Mouse (Mus musculus): ENCODE measurements around the gene Wfdc10. TPM values are rescaled to one million over a fixed set of nuclear protein-coding genes. Genes with fewer than 3 reads are reported as not detected.
"Not testable (repeated sequence)": the region's sequence is repeated elsewhere in the genome, so short reads cannot be mapped to it uniquely, and the experiment has no call there.

Gene Wfdc10
- not detected in 2 replicates for polyA plus RNA-seq (2015; fragmentation: Nextera tagmentation; extraction: Ambion mirVana)

DNA sequence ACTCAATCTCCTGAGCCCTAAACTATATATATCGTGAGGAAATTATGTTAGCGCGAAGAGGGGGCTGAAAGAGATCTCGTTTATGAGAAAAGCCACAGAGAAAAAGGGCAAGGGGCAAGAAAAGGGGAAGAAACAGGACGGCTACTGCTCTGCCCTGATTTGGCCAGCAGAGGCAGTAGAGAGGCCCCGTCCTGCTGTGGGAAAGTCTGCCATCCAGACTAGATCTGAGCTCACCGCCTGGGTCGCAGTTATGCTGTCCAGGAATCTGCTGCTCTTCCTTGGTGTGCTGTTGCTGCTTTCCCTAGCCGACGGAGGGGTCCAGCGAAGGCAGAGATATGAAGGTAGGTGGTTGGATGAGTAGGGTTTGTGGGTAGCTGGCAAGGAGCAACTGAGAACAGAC, at the start of gene Wfdc10:
Wfdc10 (plus strand) TSS at position 189 of the 400 bp plus-strand sequence.
- no peaks in the 10 kb centered on the region for H3K4me1 ChIP-seq (ENCODE audit: control insufficient read depth, low read depth, low read length)
- 9% methylated on average over 11 of the region's 11 CpGs for WGBS (ENCODE audit: insufficient replicate concordance)
- no peak within 1 kb of the TSS for H3K27ac ChIP-seq (ENCODE audit: low read length)
- no peak within 1 kb of the TSS for H3K9ac ChIP-seq (ENCODE audit: low read depth, low read length)
- H3K4me3 ChIP-seq (ENCODE audit: low read depth, low read length) = no peak within 1 kb of the TSS
- H3K27me3 ChIP-seq (ENCODE audit: control insufficient read depth, insufficient read depth, low read depth, low read length) = no peaks in the 10 kb centered on the region
- no peaks in the 10 kb centered on the region for H3K36me3 ChIP-seq (ENCODE audit: control insufficient read depth, insufficient read depth)
- ATAC-seq (ENCODE audit: low read depth) = no peak
- no peaks in the 10 kb centered on the region for H3K9me3 ChIP-seq (replicated peaks; ENCODE audit: control insufficient read depth, low read length)
- H3K4me2 ChIP-seq (ENCODE audit: low read depth, low read length) = no peak within 1 kb of the TSS

DNA sequence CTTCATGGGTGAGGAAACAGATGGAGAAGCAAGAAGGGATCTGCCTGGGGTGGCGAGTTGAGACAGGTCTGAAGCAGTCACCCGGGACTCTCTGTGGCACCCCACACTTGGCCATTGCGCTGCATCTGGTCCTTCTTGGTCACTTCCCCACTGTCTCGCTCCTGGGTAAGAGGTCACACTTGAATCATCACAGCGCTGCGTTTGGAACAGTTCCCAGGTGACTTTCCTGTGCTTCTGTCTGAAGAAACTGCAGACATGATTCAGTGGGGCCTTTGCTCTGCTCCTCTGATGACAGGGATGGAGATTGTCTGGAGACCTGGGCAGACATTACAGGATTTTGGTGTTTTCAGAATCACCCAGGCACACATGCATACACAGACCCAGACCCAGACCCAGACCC, 47.1 kb upstream of the Wfdc10 start:
- Histone ChIP-seq H3K27ac (ENCODE audit: low read length) (no peak overlapping the region), H3K27me3 (ENCODE audit: control insufficient read depth, insufficient read depth, low read depth, low read length) (no peaks in the 10 kb centered on the region), H3K4me3 (ENCODE audit: low read depth, low read length) (no peak overlapping the region), H3K9me3 (replicated peaks; ENCODE audit: control insufficient read depth, low read length) (no peaks in the 10 kb centered on the region), H3K36me3 (ENCODE audit: control insufficient read depth, insufficient read depth) (no peaks in the 10 kb centered on the region), H3K4me2 (ENCODE audit: low read depth, low read length) (no peak overlapping the region), H3K4me1 (ENCODE audit: control insufficient read depth, low read depth, low read length) (no peaks in the 10 kb centered on the region), H3K9ac (ENCODE audit: low read depth, low read length) (no peak overlapping the region)
- ATAC-seq (ENCODE audit: low read depth) = no peak
- 61% methylated on average over 6 of the region's 6 CpGs for WGBS (ENCODE audit: insufficient replicate concordance)

DNA sequence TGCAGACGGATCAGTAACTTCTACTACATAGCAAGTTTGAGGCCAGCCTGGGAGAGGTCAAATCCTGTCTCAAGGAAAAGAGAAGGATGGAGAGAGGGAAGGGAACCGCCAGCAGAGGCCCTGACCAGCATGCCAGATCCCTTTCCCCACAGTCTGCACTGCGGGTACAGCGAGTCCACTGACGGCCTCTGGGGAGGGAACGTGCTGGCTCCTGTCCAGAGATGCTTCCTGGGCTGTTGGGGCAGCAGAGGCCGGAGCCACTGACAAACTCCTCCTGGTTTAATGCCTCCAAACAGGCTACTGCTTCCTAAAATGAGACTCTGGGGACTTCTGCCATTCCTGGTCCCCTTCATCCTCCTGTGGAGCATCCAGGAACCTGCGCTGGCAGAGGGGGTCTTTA, 42.4 kb upstream of the Wfdc10 start, which contains the start of the genes Wfdc6b and Wfdc8:
Wfdc6b (plus strand) TSS at position 52 of the 400 bp plus-strand sequence.
Wfdc8 (minus strand) TSS at position 156 of the 400 bp plus-strand sequence.
- not testable (repeated sequence) for H3K27ac ChIP-seq (ENCODE audit: low read length); H3K9ac ChIP-seq (ENCODE audit: low read depth, low read length); H3K4me1 ChIP-seq (ENCODE audit: control insufficient read depth, low read depth, low read length); H3K36me3 ChIP-seq (ENCODE audit: control insufficient read depth, insufficient read depth); H3K4me2 ChIP-seq (ENCODE audit: low read depth, low read length); H3K9me3 ChIP-seq (replicated peaks; ENCODE audit: control insufficient read depth, low read length); ATAC-seq (ENCODE audit: low read depth); H3K27me3 ChIP-seq (ENCODE audit: control insufficient read depth, insufficient read depth, low read depth, low read length); H3K4me3 ChIP-seq (ENCODE audit: low read depth, low read length)
- 34% methylated on average over 8 of the region's 8 CpGs for WGBS (ENCODE audit: insufficient replicate concordance)

DNA sequence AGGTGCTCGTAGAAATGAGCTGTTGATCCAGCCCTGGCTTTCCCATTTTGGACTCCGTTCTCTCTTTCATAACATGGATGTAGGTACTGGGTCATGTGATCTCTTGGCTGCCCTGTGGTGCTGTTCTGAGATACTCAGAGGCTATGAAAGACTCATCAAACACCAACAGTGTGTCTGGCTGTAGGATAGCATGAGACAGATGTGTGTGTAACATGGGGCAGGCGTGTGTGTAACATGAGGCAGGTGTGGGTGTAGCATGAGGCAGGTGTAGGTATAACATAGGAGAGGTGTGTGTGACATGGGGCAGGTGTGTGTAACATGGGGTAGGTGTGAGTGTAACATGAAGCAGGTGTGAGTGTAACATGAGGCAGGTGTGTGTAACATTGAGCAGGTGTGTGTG, 40.5 kb upstream of the Wfdc10 start:
- ATAC-seq (ENCODE audit: low read depth) = no peak
- Histone ChIP-seq H3K27ac (ENCODE audit: low read length) (no peak overlapping the region), H3K27me3 (ENCODE audit: control insufficient read depth, insufficient read depth, low read depth, low read length) (no peaks in the 10 kb centered on the region), H3K4me2 (ENCODE audit: low read depth, low read length) (no peak overlapping the region), H3K9me3 (replicated peaks; ENCODE audit: control insufficient read depth, low read length) (no peaks in the 10 kb centered on the region), H3K4me1 (ENCODE audit: control insufficient read depth, low read depth, low read length) (no peaks in the 10 kb centered on the region), H3K36me3 (ENCODE audit: control insufficient read depth, insufficient read depth) (no peaks in the 10 kb centered on the region), H3K9ac (ENCODE audit: low read depth, low read length) (no peak overlapping the region), H3K4me3 (ENCODE audit: low read depth, low read length) (no peak overlapping the region)
- 65% methylated on average over 3 of the region's 3 CpGs for WGBS (ENCODE audit: insufficient replicate concordance)

DNA sequence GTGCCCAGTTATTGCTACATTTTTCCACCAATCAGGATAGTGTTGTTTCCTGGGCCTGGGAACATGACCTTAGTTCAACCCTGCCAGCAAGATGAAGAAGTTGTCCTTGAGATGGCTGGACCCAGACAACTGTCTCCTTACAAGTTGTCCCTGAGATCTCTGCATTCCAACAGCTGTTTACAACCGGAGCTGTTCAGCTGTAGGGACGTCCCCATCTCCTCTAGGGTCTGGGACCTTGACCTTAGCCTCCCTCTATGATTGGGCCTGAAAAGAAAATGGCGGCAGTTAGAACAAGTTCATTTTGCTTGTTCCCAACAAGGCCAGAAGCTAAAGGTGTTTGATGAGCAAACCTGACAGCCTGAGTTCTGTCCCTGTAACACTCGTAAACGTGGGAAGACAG, 36.8 kb upstream of the Wfdc10 start:
- H3K27ac ChIP-seq (ENCODE audit: low read length) = no peak overlapping the region
- H3K36me3 ChIP-seq (ENCODE audit: control insufficient read depth, insufficient read depth) = no peaks in the 10 kb centered on the region
- H3K9me3 ChIP-seq (replicated peaks; ENCODE audit: control insufficient read depth, low read length) = no peaks in the 10 kb centered on the region
- H3K27me3 ChIP-seq (ENCODE audit: control insufficient read depth, insufficient read depth, low read depth, low read length) = no peaks in the 10 kb centered on the region
- no peaks in the 10 kb centered on the region for H3K4me1 ChIP-seq (ENCODE audit: control insufficient read depth, low read depth, low read length)
- no peak overlapping the region for H3K4me2 ChIP-seq (ENCODE audit: low read depth, low read length)
- no peak overlapping the region for H3K9ac ChIP-seq (ENCODE audit: low read depth, low read length)
- WGBS (ENCODE audit: insufficient replicate concordance) = 66% methylated on average over 5 of the region's 5 CpGs
- no peak overlapping the region for H3K4me3 ChIP-seq (ENCODE audit: low read depth, low read length)
- ATAC-seq (ENCODE audit: low read depth) = no peak

DNA sequence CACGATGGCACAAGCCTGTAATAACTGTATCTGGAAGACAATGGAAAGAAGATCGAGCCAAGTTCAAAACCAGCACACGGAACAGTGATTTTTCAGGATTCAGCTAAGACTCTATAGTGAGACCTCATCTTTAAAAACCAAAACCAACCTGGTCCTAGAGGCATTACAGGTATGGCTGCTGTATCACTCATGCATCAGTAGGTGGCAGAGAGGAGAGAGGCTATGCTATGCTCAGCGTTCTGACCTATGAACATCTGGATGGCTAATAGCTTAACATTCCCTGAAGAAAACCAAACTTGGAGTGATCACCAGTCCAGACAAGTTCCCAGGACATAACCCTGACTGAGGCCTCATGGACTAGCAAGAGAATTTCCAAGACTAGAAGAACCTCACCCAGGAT, 34.1 kb upstream of the Wfdc10 start:
- H3K4me3 ChIP-seq (ENCODE audit: low read depth, low read length) = no peak overlapping the region
- no peak overlapping the region for H3K9ac ChIP-seq (ENCODE audit: low read depth, low read length)
- ATAC-seq (ENCODE audit: low read depth) = no peak
- H3K4me2 ChIP-seq (ENCODE audit: low read depth, low read length) = no peak overlapping the region
- H3K27ac ChIP-seq (ENCODE audit: low read length) = no peak overlapping the region
- no peaks in the 10 kb centered on the region for H3K27me3 ChIP-seq (ENCODE audit: control insufficient read depth, insufficient read depth, low read depth, low read length)
- H3K4me1 ChIP-seq (ENCODE audit: control insufficient read depth, low read depth, low read length) = no peaks in the 10 kb centered on the region
- no peaks in the 10 kb centered on the region for H3K9me3 ChIP-seq (replicated peaks; ENCODE audit: control insufficient read depth, low read length)
- H3K36me3 ChIP-seq (ENCODE audit: control insufficient read depth, insufficient read depth) = no peaks in the 10 kb centered on the region
- WGBS (ENCODE audit: insufficient replicate concordance) = 52% methylated on average over 4 of the region's 4 CpGs

DNA sequence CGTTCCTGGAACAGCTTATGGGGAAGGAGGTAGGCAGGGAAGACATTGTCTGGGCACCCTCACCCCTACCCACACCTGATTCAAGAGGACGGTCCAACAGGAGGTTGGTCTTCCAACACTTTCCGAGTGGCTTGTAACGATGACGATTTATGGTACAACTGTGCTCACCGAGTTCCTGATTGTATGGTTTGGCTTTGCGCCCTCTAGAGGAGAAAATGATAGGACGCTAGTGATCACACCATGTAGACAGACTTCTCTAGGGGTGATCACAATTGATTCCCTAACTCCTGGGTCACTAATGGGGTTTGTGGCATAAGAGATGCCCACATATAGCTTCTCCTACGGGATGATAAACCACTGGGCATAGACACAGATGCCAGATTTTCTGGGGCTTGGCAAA, 20.6 kb upstream of the Wfdc10 start:
- 72% methylated on average over 9 of the region's 9 CpGs for WGBS (ENCODE audit: insufficient replicate concordance)
- no peaks in the 10 kb centered on the region for H3K36me3 ChIP-seq (ENCODE audit: control insufficient read depth, insufficient read depth)
- no peak overlapping the region for H3K4me3 ChIP-seq (ENCODE audit: low read depth, low read length)
- H3K4me2 ChIP-seq (ENCODE audit: low read depth, low read length) = no peak overlapping the region
- H3K9me3 ChIP-seq (replicated peaks; ENCODE audit: control insufficient read depth, low read length) = no peaks in the 10 kb centered on the region
- no peaks in the 10 kb centered on the region for H3K4me1 ChIP-seq (ENCODE audit: control insufficient read depth, low read depth, low read length)
- ATAC-seq (ENCODE audit: low read depth) = no peak
- no peak overlapping the region for H3K9ac ChIP-seq (ENCODE audit: low read depth, low read length)
- no peak overlapping the region for H3K27ac ChIP-seq (ENCODE audit: low read length)
- H3K27me3 ChIP-seq (ENCODE audit: control insufficient read depth, insufficient read depth, low read depth, low read length) = no peaks in the 10 kb centered on the region

DNA sequence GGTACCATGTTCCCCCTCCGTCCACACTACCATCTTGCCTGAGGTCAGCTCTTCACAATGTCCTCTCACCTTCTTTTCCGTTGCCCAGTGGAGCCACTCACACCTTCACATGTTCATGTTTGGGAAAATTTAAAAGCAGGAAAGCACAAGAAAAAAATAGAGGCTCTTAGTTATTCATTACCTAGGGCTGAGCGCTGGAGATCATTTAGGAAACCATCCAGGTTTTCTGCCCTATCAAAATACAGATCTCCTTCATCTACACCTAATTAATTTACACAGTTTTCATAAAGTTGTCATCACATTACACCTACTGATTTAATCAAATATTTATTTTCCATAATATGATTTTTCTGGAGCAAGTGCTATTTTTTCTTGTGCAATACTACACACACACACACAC, 17.1 kb upstream of the Wfdc10 start, which contains the start of gene Wfdc16:
Wfdc16 (minus strand) TSS at position 101 of the 400 bp plus-strand sequence.
- Histone ChIP-seq H3K4me3 (ENCODE audit: low read depth, low read length) (no peak within 1 kb of the TSS), H3K4me1 (ENCODE audit: control insufficient read depth, low read depth, low read length) (no peaks in the 10 kb centered on the region), H3K27ac (ENCODE audit: low read length) (no peak within 1 kb of the TSS), H3K9ac (ENCODE audit: low read depth, low read length) (no peak within 1 kb of the TSS), H3K4me2 (ENCODE audit: low read depth, low read length) (no peak within 1 kb of the TSS), H3K36me3 (ENCODE audit: control insufficient read depth, insufficient read depth) (no peaks in the 10 kb centered on the region), H3K9me3 (replicated peaks; ENCODE audit: control insufficient read depth, low read length) (no peaks in the 10 kb centered on the region), H3K27me3 (ENCODE audit: control insufficient read depth, insufficient read depth, low read depth, low read length) (no peaks in the 10 kb centered on the region)
- 55% methylated on average over 3 of the region's 3 CpGs for WGBS (ENCODE audit: insufficient replicate concordance)
- ATAC-seq (ENCODE audit: low read depth) = no peak

DNA sequence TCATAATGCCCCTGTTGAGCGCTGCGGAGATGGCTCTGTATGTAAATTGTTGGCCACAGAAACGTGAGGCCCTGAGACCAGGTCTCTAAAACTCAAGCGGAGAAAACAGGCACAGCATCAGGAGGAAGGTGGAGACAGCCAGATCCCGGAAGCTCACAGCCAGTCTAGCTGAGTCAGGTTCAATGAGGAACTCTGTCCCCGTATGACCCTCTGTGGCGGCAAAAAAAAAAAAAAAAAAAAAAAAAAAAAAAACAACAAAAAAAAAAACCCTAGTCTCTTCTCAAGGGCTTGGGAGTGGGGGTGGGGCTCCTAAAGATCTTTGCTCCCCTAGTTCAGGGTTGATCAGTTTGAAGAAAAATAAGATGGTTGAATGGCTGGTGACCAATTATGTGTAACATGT, 14.7 kb upstream of the Wfdc10 start:
- Histone ChIP-seq H3K27me3 (ENCODE audit: control insufficient read depth, insufficient read depth, low read depth, low read length) (no peaks in the 10 kb centered on the region), H3K36me3 (ENCODE audit: control insufficient read depth, insufficient read depth) (no peaks in the 10 kb centered on the region), H3K27ac (ENCODE audit: low read length) (no peak overlapping the region), H3K4me3 (ENCODE audit: low read depth, low read length) (no peak overlapping the region), H3K9me3 (replicated peaks; ENCODE audit: control insufficient read depth, low read length) (no peaks in the 10 kb centered on the region), H3K4me2 (ENCODE audit: low read depth, low read length) (no peak overlapping the region), H3K9ac (ENCODE audit: low read depth, low read length) (no peak overlapping the region), H3K4me1 (ENCODE audit: control insufficient read depth, low read depth, low read length) (no peaks in the 10 kb centered on the region)
- 23% methylated on average over 7 of the region's 7 CpGs for WGBS (ENCODE audit: insufficient replicate concordance)
- ATAC-seq (ENCODE audit: low read depth) = no peak
